Mouse (Mus musculus): ENCODE data around the gene Atp8b5.

DNA sequence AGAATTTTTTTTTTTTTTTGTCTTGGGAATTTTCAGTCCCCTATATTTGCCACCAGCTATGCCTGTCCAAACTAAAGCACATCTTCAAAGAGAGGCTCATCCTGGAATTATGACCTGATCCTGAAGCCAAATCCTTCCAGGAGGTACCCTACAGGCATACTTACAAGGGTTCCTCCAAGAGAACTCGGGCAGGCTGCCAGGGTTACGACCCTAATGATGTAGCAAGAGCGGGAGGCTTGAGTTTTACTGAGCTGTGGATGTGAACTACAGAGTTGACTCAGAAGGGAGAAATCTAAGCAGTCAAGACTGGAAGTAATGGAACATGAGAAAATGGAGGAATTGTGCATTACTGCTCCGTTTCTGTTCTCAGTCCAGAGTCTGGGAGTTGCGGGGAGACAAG is 6.9 kb upstream of the Atp8b5 start:
- no peak for TF ChIP-seq POLR2A (IDR thresholded peaks at IDR 0.05; ENCODE audit: borderline replicate concordance, extremely low read depth, low read depth, low read length)
- TF ChIP-seq CTCF (IDR thresholded peaks at IDR 0.05; ENCODE audit: insufficient read depth, low read length), result no peak

Data from lung, adult 2 months (tissue).